Mouse (Mus musculus): Measurements from ENCODE around the gene Olfr462.

The Olfr462 gene

DNA sequence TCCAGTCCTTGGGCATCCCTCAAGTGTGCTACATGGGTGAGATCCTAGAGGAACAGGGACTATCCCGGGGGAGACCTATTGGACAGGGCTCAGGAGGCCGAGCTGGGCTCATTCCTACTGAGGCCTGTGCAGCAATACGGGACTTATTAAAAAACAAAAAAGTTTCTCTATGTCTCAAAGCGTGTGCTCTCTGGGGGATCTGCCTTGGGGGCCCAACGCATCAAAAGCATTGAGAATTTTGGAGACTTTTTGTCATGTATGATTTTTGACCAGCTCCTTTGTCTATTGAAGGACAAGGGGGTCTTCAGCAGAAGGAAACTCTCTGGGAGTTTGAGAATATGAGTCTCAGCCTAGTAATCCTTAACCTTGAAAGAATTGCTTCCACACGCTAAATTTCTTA lies at the start of gene Olfr462:
Gene Olfr462 (minus strand): TSS at position 101 of the 400 bp plus-strand sequence.
- no peak for DNase-seq

- no peak for DNase-seq
Measured at GRCm38 (mm10) chr11:87935467-87935866, 43.4 kb upstream of the Olfr462 start.

DNA sequence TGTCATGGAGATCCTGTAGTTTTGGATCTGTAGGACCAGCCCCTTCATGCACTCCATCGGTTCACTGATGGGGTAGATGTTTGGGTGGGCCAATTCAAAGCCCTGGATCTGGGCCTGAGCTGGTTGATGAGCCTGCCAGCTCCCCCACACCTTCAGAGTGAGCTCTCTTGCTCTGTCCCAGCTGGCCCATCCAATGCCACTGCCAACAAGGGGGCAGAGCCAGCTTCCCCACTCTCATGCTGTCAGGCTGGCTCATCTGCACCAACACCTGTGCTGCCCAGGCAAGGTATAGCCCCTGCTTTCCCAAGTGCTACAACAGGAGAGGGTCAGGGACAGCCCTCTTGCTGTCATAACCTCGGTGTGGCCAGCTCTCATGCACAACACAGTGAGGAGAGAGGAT lies 41.7 kb upstream of the Olfr462 start:
- peak; percentile 64 to 77 for DNase-seq

DNA sequence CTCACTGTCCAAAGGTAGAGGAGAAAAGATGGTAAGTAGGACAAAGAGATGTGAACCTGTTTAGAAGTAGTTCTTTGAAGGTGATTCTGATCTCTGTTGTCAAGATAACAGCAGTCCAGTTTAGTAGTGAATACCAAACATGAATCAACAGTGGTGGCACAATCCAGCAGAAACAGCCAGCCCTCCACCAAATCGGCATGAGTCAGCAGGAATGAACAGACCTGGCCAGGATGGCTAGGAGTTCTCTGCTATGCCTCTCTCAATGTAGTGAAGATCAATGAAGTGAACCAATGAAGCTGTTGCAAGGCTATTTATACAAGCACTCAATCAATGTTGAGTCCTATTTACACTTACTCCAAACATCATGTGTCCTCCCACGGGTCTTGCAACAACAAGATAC lies 38.3 kb upstream of the Olfr462 start:
- no peak for DNase-seq

DNA sequence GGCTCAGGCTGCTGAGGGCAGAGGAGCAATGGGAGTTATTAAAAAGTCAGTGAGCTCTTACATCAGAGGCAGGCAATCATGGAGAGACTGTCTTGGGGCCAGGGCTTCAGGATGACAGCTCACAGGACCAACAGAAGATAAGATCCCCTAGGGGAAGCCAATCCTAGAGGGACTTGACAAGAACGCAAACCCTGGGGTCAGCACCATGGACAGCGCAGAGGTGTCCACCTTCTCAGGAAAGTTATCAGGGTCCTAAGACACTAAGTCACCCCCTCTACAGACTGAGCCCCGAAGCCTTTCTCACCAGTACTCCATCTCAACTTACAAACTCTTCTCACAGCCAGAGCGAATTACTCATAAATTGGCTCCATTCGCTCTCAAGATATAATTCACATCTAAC lies 28.9 kb upstream of the Olfr462 start, which contains the start of gene Olfr464:
Gene Olfr464 (minus strand): TSS at position 2 of the 400 bp plus-strand sequence.
- no peak for DNase-seq

DNA sequence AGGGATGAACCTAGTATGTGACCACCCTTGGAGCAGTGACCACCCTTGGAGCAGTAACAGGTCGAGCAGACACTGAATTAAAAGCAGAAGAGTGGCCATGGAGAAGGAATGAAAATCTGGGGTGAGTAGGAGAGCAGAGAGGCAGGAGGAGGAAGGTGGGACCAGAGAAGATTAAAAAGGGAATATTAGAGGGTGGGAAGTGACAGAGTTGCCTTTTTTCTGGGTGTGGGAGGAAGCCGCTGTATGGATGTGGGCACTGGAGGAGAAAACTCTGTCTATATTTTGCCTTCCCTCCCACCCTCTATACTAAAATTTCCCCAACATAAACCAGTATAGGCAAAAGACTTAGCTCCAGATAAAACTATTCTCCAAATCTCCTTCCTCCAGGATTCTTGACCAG lies 28.2 kb upstream of the Olfr462 start:
- DNase-seq: no peak

DNA sequence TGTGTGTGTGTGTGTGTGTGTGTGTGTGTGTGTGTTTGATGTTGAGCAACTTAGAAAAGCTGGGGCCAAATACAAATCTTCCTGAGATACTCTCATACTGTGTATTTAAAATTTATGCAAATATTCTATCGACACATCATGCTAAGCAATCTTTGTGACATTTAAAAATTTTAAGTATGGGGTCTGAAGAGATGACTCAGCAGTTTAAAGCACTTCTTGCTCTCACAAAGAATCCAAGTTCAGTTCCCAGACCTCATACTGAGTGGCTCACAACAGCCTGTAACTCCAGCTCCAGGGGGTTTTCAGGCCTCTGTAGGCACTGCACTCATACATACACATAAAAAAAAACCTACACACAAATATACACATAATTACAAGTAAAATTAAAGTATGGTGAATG lies 23.9 kb upstream of the Olfr462 start:
- DNase-seq: no peak

DNA sequence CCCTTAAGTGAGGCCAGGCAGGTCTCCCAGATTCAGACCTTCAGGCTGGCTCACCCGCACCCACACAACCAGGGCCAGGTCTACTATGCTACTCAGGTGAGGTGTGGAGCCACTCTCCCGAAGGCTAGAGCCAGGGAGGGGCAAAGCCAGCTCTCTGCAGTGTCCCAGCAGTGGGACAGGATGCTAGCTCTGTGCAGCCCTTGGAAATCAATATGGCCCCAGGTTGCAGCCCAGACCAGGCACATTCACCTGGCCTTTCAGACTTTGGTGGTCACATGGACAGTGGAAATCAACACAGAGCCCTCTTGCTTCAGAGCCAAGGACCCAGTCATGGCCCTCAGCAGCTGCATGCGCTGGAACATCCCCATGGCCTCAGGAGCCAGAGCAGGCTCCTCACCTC lies 12.3 kb upstream of the Olfr462 start:
- no peak for DNase-seq

GRCm38 (mm10) chr11:87897287-87897686 lies 5.2 kb upstream of the Olfr462 start, which contains the start of gene Olfr463:
Gene Olfr463, minus strand, starts transcription at chr11:87897387.
- no peak for DNase-seq

DNA sequence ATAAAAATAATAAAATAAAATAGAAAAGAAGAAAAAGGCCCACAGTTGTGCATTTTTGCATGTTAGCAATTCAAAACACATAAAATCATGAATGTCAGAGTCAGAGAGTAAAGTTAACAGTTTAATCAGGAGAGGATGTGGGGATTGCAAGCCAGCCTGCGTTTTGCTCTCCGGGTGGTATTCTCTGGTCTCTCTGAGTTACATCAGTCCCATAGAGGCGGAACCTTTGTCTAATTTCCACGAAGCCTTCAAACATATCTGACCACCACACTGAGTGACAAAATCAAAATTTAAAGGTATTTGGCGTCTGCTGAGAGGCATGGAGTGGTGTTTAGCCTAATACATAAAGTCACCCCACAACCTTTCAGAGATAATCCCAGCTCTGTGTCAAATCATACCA lies 7.2 kb downstream of the Olfr462 start:
- DNase-seq: no peak

- peak; percentile 36 to 60 for DNase-seq
Measured at GRCm38 (mm10) chr11:87883493-87883892, 8.6 kb downstream of the Olfr462 start.

DNA sequence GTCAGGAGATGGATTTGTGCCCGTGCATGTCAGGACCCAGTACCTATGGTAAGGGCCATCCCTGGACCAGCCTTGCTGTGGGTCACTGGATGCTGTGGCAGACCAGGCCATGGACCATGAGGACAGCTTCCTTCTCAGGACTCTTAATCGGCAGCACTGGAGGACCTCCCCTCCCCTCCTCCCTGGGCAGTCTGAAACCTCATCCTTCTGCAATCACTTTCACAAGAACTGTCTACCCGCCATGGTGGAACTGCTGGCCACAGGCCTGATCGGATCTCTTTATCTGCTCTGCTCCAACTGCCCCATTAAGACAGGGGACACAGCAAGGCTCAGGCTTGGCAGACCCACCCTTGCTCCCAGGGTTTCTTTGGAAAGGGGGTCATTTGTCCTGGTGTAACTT lies 10.4 kb downstream of the Olfr462 start:
- DNase-seq: no peak

DNA sequence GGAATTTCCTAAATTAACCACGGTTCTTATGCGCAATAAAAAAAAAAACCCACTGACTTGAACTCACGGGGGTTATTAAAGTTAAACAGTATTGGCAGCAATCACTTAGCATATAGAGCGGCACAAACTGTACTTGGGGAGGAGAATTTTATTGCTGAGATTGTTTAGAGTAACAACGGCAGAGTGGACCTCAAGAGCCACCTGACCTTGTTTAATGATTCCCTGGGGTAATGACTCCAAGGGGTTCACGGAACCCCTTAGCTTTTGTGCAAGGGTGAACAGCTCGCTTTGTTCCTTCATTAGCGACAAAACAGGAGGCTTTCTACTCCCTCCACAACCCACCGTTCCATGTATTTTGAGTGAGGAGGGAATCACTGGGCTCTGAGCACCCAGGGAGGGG lies 12.2 kb downstream of the Olfr462 start:
- DNase-seq: no peak

DNA sequence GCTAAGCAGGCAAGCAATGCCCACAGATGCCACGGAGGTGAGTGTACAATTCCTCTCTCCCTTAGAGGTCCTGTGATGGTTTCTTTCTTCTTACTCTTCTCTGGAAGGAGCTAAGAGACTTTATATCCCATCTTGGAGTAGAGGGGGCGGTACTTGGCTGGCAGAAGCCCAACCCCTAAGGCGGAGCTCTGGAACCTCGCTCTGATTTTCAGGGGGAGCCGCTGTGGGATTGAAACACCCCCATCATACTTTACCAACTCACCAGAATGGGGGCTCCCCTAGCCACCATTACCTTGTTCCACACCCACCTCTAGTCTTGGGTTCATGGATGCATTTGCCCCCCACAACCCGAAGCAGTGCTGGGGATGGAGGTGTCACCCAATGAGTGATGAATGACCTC lies 16.6 kb downstream of the Olfr462 start, which contains the start of gene Epx:
Gene Epx (minus strand): TSS at position 101 of the 400 bp plus-strand sequence.
- DNase-seq: no peak

DNA sequence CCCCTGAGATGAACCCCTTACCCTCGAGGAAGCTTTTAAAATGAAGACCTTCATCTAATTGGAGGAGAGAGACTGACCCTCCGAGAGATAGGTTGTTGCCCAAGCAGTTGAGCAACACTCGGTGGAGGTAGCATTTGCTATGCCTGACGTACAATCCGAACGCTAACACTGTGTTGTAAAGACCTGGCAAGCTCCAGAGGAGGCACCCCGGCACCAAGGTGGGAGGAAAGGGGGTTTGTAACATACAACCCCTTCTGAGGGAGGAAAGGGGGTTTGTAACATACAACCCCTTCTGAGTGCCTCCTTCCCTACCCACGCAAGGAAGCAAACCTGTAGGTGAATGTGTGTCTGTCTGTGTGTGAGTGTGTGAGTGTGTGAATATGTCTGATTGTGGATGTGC lies 20.3 kb downstream of the Olfr462 start:
- no peak for DNase-seq

GRCm38 (mm10) chr11:87870096-87870495 lies 22.0 kb downstream of the Olfr462 start:
- no peak for DNase-seq

GRCm38 (mm10) chr11:87866891-87867290 lies 25.2 kb downstream of the Olfr462 start:
- peak; percentile 59 to 68 for DNase-seq

- DNase-seq: no peak
Measured at GRCm38 (mm10) chr11:87862805-87863204, 29.3 kb downstream of the Olfr462 start.

DNA sequence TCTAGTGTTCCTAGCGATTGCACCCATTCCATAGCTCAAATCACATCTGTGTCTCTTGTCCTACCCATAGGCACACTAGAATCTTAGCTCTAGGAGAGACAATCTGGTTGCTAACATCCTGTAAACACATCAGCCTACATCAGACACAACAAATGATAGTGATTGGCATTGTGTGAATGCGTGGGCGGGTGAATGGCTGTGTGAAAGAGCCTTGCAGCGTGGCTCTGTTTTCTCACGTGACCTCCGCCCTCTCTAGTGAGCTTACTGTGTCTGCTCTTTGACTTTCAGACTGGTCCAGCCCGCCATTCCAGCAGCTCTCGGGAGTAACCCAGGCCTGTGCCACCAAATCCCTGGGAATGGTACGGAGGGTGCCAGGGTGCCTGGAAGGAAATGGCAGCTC lies 31.6 kb downstream of the Olfr462 start:
- DNase-seq: no peak

- no peak for DNase-seq
Measured at GRCm38 (mm10) chr11:87859273-87859672, 32.8 kb downstream of the Olfr462 start.

GRCm38 (mm10) chr11:87854550-87854949 lies 37.5 kb downstream of the Olfr462 start:
- DNase-seq: no peak

- DNase-seq: peak in 1 of 2 experiments; percentile 16
Measured at GRCm38 (mm10) chr11:87853597-87853954, 38.5 kb downstream of the Olfr462 start.

DNA sequence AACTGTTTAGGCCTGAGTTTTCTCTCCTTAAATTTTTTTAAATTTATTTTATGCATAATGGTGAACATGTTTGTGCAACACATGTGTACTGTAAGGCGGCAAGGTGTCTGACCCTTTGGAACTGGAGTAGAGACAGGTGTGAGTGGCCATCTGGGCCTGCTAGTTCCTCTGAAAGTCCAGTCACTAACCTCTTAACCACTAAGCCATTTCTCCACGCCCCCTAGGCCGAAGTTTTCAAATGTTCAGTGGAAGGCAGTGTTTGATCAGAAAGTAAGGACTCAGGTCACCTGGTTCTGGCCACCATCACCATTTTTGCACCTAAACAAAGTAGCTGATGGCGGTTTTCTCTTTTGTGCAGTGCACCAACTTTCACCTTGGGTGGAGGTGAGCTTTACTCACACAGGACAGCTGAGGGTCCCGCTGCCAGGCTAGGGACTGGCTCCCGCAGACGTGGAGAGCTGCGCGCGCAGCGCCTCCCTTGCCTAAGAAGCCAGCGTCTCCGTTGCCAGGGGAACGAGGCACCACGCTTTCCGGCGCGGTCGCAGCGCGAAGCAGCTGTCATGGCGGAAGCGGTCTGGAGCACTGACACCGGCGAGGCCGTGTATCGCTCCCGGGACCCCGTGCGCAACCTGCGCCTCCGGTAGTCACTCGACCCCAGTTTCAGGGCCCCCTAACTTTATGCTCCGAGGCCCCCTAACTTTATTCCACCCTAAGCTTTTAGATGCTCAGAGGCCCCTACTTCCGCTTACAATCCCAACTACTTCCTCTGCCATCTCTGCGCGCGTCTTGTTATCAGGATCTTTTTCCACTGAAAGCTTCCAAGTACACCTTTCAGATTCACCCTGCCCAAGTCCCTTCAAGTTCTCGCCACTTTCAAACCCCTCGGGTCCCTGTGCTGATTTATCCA lies 39.1 kb downstream of the Olfr462 start, which contains the start of gene Mks1:
Gene Mks1 (plus strand): TSS at position 526 of the 907 bp plus-strand sequence.
- DNase-seq: peak; percentile 95 to 97

DNA sequence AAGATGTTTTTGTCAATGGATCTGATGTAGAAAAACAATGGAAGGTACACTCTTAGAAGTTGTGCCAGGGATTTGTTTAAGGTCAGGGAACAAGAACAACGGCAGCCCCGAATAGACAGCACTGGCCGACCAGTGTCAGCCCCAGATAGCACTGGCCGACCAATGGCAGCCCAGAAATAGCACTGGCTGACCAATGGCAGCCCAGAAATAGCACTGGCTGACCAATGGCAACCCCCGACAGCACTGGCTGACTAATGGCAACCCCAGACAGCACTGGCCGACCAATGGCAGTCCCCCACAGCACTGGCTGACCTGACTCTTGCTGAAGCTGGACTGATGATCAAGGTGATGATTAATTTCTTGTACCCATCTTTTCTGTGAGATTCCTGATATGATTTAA lies 44.2 kb downstream of the Olfr462 start:
- no peak for DNase-seq

Measured in cerebellum, postnatal 10 days (tissue).